Mouse (Mus musculus) stomach, embryonic 15.5 days (tissue): ENCODE measurements around the gene Gm13272. TPM values are rescaled to one million over a fixed set of nuclear protein-coding genes. Genes with fewer than 3 reads are reported as not detected.
"Not testable (repeated sequence)": the region's sequence is repeated elsewhere in the genome, so short reads cannot be mapped to it uniquely, and the experiment has no call there.

ENCODE experiments used
- ATAC-seq: fragments of 200-750 bp; cut with Nextera tagmentation; 2 replicates; pipeline ENCODE4 v1.8.0; 2017; ENCODE audit warnings: low read depth, moderate number of reproducible peaks, moderate TSS enrichment; ENCODE audit not compliant: insufficient read depth, low FRiP score
- H3K27ac ChIP-seq: fragments of 300-500 bp; sonication (generic); 2 replicates; pipeline ENCODE4 v1.5.1; 2015; ENCODE audit warnings: mild to moderate bottlenecking, inconsistent platforms
- H3K27me3 ChIP-seq: fragments of 300-500 bp; sonication (generic); replicated peaks from 2 replicates; pipeline ENCODE4 v1.6.1; 2015; ENCODE audit warnings: inconsistent platforms
- H3K36me3 ChIP-seq: fragments of 300-500 bp; sonication (generic); 2 replicates; pipeline ENCODE4 v1.6.1; 2015; ENCODE audit warnings: inconsistent platforms
- H3K4me1 ChIP-seq: fragments of 300-500 bp; sonication (generic); 2 replicates; pipeline ENCODE4 v1.6.1; 2015; ENCODE audit warnings: inconsistent platforms
- H3K4me2 ChIP-seq: fragments of 300-500 bp; sonication (generic); 2 replicates; pipeline ENCODE4 v1.6.1; 2015; ENCODE audit warnings: mild to moderate bottlenecking, inconsistent platforms
- H3K4me3 ChIP-seq: fragments of 300-500 bp; sonication (generic); replicated peaks from 2 replicates; pipeline ENCODE4 v1.5.1; 2015; ENCODE audit warnings: inconsistent platforms
- H3K9ac ChIP-seq: fragments of 300-500 bp; sonication (generic); 2 replicates; pipeline ENCODE4 v1.6.1; 2015; ENCODE audit warnings: inconsistent platforms
- H3K9me3 ChIP-seq: fragments of 300-500 bp; sonication (generic); 2 replicates; pipeline ENCODE4 v1.6.1; 2016; ENCODE audit warnings: inconsistent platforms
- WGBS: fragments of 180-500 bp; shearing (Covaris S2); methylation state at CpG from one replicate; pipeline ENCODE4 v1.1.7; 2015; 5-methylcytosine and 5-hydroxymethylcytosine counted together
- polyA plus RNA-seq: library from polyadenylated mRNA; unstranded; fragments of >200 nt; fragmentation: Nextera tagmentation; extraction: Ambion mirVana; gene quantifications from 2 replicates; pipeline ENCODE4 v1.2.1, GENCODE M21; 2015

Gene Gm13272
- polyA plus RNA-seq, 1 experiment from 2014 or later: 0.35 TPM

- H3K9ac ChIP-seq, H3K4me1 ChIP-seq, H3K36me3 ChIP-seq, H3K9me3 ChIP-seq, ATAC-seq, H3K27me3 ChIP-seq: not testable (repeated sequence)
- Histone ChIP-seq H3K4me2 (peak within 1 kb of the TSS; percentile 49), H3K4me3 (peak within 1 kb of the TSS; percentile 36), H3K27ac (peak within 1 kb of the TSS; percentile 71)
- 16% methylated on average over 11 of the region's 14 CpGs for WGBS
Measured at GRCm38 (mm10) chr4:88759610-88760268, 19.9 kb upstream of the Gm13272 start, which contains the start of gene Gm13283. Gene Gm13283 (plus strand): TSS chr4:88760119.

- peak overlapping the region; percentile 71 for H3K27ac ChIP-seq
- H3K36me3 ChIP-seq, H3K27me3 ChIP-seq, H3K4me1 ChIP-seq, H3K9me3 ChIP-seq, ATAC-seq, H3K9ac ChIP-seq: not testable (repeated sequence)
- H3K4me3 ChIP-seq: peak overlapping the region; percentile 36
- WGBS: 0% methylated on average over 26 of the region's 28 CpGs
- H3K4me2 ChIP-seq: peak overlapping the region; percentile 49
Measured at GRCm38 (mm10) chr4:88760431-88760830, 19.2 kb upstream of the Gm13272 start.

DNA sequence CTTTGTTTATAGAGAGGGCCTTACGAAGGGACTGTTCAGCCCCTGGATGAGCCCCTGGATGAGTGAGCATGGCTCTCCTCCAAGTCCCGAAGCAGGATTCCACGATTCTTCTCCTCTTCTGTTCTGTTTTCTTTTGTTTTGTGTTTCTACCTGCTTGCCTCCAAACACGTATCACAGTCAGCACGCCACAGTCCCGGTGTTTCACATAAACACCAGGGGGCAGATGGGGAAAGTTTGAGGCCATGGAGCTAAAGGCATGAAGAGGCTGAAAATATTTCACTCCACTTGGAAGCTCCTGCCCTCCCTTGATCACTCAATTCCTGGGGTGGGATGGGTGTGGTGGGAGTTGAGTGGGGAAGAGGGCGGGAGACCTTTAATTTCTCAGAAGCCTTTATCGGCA is 17.9 kb upstream of the Gm13272 start:
- not testable (repeated sequence) for H3K9me3 ChIP-seq, H3K4me1 ChIP-seq, ATAC-seq, H3K4me3 ChIP-seq, H3K27ac ChIP-seq, H3K9ac ChIP-seq, H3K4me2 ChIP-seq, H3K36me3 ChIP-seq, H3K27me3 ChIP-seq
- 61% methylated on average over 6 of the region's 8 CpGs for WGBS

DNA sequence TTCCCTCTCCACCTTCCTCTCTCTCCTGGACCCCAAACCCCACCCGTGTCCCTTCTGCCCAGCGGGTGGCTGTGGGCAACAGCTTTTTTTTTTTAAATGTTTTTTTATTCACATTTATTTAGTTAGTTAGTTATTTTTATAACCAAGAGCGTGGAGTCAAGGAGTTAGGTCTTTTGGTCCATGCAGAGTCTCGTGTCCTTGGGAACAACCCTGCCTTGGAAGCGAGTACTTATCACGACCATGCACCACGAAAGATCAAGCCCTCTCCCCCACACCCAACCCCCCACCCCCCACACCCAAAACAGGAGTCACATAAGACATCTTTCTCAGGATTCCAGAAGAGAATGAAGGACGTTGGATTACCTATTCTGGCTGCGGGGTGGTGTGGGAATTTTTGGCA is 17.3 kb upstream of the Gm13272 start:
- not testable (repeated sequence) for H3K36me3 ChIP-seq, H3K27me3 ChIP-seq, H3K9me3 ChIP-seq, H3K9ac ChIP-seq, H3K4me3 ChIP-seq, ATAC-seq, H3K4me1 ChIP-seq, H3K4me2 ChIP-seq, H3K27ac ChIP-seq
- 47% methylated on average over 9 of the region's 9 CpGs for WGBS

DNA sequence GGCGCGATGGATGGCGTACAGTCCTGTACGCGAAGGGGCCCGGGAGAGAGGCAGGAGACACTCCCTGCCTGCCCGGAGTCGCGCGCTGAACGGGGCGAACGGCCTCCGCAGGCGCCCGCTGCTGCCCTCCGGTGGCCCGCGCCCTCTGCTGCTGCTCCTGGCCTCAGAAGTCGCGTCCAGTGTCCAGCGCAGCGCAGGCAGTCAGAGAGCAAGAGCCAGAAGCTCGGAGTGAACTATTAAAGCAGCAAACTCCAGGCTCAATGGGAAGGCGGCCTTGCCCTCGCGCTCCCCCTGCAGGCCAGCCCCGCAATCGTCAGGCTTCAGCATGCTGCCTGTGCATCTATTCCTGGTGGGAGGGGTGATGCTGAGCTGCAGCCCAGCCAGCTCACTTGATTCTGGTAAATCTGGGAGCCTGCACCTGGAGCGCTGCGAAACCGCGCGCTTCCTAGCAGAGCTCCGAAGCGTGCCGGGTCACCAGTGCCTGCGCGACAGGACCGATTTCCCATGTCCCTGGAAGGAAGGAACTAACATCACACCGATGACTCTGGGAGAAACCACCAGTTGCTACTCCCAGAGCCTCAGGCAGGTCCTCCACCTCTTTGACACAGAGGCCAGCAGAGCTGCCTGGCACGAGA is 16.1 kb upstream of the Gm13272 start:
- not testable (repeated sequence) for H3K9me3 ChIP-seq, H3K27me3 ChIP-seq, H3K9ac ChIP-seq, ATAC-seq, H3K4me1 ChIP-seq, H3K36me3 ChIP-seq
- Histone ChIP-seq H3K4me2 (peak overlapping the region; percentile 51), H3K4me3 (peak overlapping the region; percentile 38), H3K27ac (peak overlapping the region; percentile 69; the same call in 1 of the 2 replicates)
- WGBS: 4% methylated on average over 25 of the region's 42 CpGs

DNA sequence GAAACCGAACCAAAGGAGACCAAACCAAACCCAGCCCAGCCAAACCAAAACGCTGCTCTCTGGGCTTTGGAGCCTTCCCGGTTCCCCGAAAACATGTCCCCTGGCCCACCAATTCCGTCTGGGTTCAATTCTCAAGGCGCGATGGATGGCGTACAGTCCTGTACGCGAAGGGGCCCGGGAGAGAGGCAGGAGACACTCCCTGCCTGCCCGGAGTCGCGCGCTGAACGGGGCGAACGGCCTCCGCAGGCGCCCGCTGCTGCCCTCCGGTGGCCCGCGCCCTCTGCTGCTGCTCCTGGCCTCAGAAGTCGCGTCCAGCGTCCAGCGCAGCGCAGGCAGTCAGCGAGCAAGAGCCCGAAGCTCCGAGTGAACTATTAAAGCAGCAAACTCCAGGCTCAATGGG is 6.1 kb upstream of the Gm13272 start, which contains the start of gene Gm13290:
Gene Gm13290, plus strand, starts transcription at position 301 of the 400 bp plus-strand sequence.
- H3K27ac ChIP-seq, H3K9me3 ChIP-seq, H3K27me3 ChIP-seq, H3K4me1 ChIP-seq, H3K4me2 ChIP-seq, ATAC-seq, H3K36me3 ChIP-seq, H3K9ac ChIP-seq, H3K4me3 ChIP-seq: not testable (repeated sequence)
- no CpG with 5 or more reads among the region's 32 CpGs for WGBS

GRCm38 (mm10) chr4:88776622-88777021 is 3.0 kb upstream of the Gm13272 start, which contains the start of gene Gm13289:
Gene Gm13289 (plus strand): TSS chr4:88776922.
- no CpG with 5 or more reads among the region's 29 CpGs for WGBS
- H3K36me3 ChIP-seq, H3K4me2 ChIP-seq, H3K9ac ChIP-seq, H3K9me3 ChIP-seq, H3K4me3 ChIP-seq, H3K27me3 ChIP-seq, H3K27ac ChIP-seq, ATAC-seq, H3K4me1 ChIP-seq: not testable (repeated sequence)

DNA sequence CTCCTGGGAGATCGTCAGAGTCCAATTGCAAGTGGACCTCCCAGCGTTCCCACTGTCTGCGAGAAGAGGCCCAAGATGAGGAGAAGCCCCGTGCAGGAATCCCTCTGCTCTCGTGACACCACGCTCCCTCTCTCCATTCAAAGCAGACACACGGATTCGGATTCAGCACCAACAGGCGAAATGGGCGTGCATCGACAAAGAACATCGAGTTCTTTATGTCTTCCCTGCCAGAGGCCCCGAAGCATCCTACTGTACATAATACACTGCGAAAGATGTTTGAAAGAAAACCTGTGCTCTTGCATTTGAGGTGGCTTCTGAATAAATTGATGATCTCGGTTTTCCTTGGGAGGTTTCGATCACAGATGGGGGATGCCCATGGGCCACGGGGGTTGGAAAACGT is 670 bp downstream of the Gm13272 start:
- H3K27ac ChIP-seq, ATAC-seq, H3K4me1 ChIP-seq, H3K36me3 ChIP-seq, H3K4me2 ChIP-seq, H3K27me3 ChIP-seq, H3K4me3 ChIP-seq, H3K9ac ChIP-seq, H3K9me3 ChIP-seq: not testable (repeated sequence)
- 57% methylated on average over 16 of the region's 18 CpGs for WGBS

DNA sequence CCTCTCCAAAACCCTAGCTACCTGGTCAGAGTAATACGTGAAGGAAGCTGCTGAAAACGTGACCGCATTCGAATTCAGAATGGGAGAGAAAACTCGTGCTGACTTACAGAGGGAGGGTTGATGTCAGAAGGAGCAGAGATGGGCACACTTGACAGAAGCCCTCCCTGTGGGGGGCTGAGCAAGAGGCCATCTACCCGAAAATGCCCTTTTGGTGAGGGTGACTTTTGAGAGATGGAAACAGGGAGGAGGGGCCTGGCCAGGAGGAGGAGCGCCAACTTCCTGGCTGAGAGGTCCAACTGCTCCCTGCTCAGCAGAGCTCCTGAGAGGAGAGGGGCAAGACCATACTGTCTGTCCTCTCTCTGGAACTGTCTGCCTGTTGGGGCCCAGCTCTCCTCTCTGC is 2.2 kb downstream of the Gm13272 start, which contains the start of gene Ifnz:
Gene Ifnz, plus strand, starts transcription at position 301 of the 400 bp plus-strand sequence.
- Histone ChIP-seq H3K4me3 (peak within 1 kb of the TSS; percentile 25; the same call in 1 of the 2 replicates), H3K4me2 (peak within 1 kb of the TSS; percentile 41)
- not testable (repeated sequence) for H3K27ac ChIP-seq, H3K36me3 ChIP-seq, ATAC-seq, H3K9me3 ChIP-seq, H3K27me3 ChIP-seq, H3K4me1 ChIP-seq, H3K9ac ChIP-seq
- 25% methylated on average over 5 of the region's 7 CpGs for WGBS

DNA sequence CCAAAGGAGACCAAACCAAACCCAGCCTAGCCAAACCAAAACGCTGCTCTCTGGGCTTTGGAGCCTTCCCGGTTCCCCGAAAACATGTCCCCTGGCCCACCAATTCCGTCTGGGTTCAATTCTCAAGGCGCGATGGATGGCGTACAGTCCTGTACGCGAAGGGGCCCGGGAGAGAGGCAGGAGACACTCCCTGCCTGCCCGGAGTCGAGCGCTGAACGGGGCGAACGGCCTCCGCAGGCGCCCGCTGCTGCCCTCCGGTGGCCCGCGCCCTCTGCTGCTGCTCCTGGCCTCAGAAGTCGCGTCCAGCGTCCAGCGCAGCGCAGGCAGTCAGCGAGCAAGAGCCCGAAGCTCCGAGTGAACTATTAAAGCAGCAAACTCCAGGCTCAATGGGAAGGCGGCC is 2.7 kb downstream of the Gm13272 start:
- Histone ChIP-seq H3K4me3 (peak overlapping the region; percentile 25; the same call in 1 of the 2 replicates), H3K4me2 (peak overlapping the region; percentile 41)
- H3K27me3 ChIP-seq, ATAC-seq, H3K4me1 ChIP-seq, H3K27ac ChIP-seq, H3K36me3 ChIP-seq, H3K9me3 ChIP-seq, H3K9ac ChIP-seq: not testable (repeated sequence)
- WGBS: 0% methylated on average over 6 of the region's 31 CpGs

DNA sequence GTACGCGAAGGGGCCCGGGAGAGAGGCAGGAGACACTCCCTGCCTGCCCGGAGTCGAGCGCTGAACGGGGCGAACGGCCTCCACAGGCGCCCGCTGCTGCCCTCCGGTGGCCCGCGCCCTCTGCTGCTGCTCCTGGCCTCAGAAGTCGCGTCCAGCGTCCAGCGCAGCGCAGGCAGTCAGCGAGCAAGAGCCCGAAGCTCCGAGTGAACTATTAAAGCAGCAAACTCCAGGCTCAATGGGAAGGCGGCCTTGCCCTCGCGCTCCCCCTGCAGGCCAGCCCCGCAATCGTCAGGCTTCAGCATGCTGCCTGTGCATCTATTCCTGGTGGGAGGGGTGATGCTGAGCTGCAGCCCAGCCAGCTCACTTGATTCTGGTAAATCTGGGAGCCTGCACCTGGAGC is 5.8 kb downstream of the Gm13272 start, which contains the start of gene Gm13276:
Gene Gm13276, plus strand, starts transcription at position 301 of the 400 bp plus-strand sequence.
- not testable (repeated sequence) for H3K27ac ChIP-seq, H3K4me3 ChIP-seq, H3K27me3 ChIP-seq, H3K4me2 ChIP-seq, H3K9me3 ChIP-seq, H3K4me1 ChIP-seq, H3K36me3 ChIP-seq, ATAC-seq, H3K9ac ChIP-seq
- no CpG with 5 or more reads among the region's 27 CpGs for WGBS

DNA sequence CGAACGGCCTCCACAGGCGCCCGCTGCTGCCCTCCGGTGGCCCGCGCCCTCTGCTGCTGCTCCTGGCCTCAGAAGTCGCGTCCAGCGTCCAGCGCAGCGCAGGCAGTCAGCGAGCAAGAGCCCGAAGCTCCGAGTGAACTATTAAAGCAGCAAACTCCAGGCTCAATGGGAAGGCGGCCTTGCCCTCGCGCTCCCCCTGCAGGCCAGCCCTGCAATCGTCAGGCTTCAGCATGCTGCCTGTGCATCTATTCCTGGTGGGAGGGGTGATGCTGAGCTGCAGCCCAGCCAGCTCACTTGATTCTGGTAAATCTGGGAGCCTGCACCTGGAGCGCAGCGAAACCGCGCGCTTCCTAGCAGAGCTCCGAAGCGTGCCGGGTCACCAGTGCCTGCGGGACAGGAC is 8.8 kb downstream of the Gm13272 start, which contains the start of gene Gm13277:
Gene Gm13277, plus strand, starts transcription at position 231 of the 400 bp plus-strand sequence.
- WGBS: 3% methylated on average over 4 of the region's 28 CpGs
- not testable (repeated sequence) for ATAC-seq

More for the DNA sequence above, 8.8 kb downstream of the Gm13272 start, which contains the start of gene Gm13277:
- H3K27ac ChIP-seq, H3K4me1 ChIP-seq, H3K4me2 ChIP-seq, H3K27me3 ChIP-seq, H3K9ac ChIP-seq, H3K36me3 ChIP-seq, H3K9me3 ChIP-seq, H3K4me3 ChIP-seq: not testable (repeated sequence)
